Mouse (Mus musculus) CH12.LX (cell line): Measurements from ENCODE around the gene Astn2. TPM values are rescaled to one million over a fixed set of nuclear protein-coding genes. Genes with fewer than 3 reads are reported as not detected.

Experiments used
- DNase-seq: peaks from one replicate; pipeline ENCODE4 v3.0.0-alpha.2; 2013; ENCODE audit errors: extremely low read depth
- H3K27ac ChIP-seq: 2 replicates; pipeline ENCODE4 v1.5.1; 2012; ENCODE audit warnings: low read depth, mild to moderate bottlenecking, control low read depth, moderate library complexity; ENCODE audit not compliant: insufficient read depth
- H3K27me3 ChIP-seq: replicated peaks from 2 replicates; pipeline ENCODE3; 2012; ENCODE audit warnings: inconsistent platforms
- H3K36me3 ChIP-seq, 2 experiments: replicated peaks in 1 of 2; 2 replicates each; pipeline versions ENCODE3 to v1.6.1; 2012; ENCODE audit warnings: inconsistent platforms in 1 of 2, low read length in 1 of 2, mild to moderate bottlenecking in 1 of 2, mixed read lengths in 1 of 2, moderate library complexity in 1 of 2; ENCODE audit not compliant: control insufficient read depth in 1 of 2, insufficient read depth in 1 of 2
- H3K4me1 ChIP-seq, 2 experiments: 2 replicates each; pipeline ENCODE4 v1.6.1; 2012; ENCODE audit warnings: inconsistent platforms in 1 of 2, moderate library complexity in 1 of 2; ENCODE audit not compliant: insufficient read depth in 2 of 2, control insufficient read depth in 1 of 2
- H3K4me2 ChIP-seq: 2 replicates; pipeline ENCODE4 v1.6.1; 2012; ENCODE audit warnings: low read depth, mild to moderate bottlenecking, control low read depth; ENCODE audit not compliant: poor library complexity, insufficient read depth, severe bottlenecking
- H3K4me3 ChIP-seq, 3 experiments: fragments of 150-350 bp in 1 of 3; sonication (generic) in 1 of 3; replicated peaks in 1 of 3; 2 replicates each; pipeline versions ENCODE3 to v1.5.1; 2011 to 2012; ENCODE audit warnings: low read depth in 2 of 3, low read length in 2 of 3, mild to moderate bottlenecking in 2 of 3, moderate library complexity in 2 of 3, control low read depth in 1 of 3, improper control_type of control experiment in 1 of 3, inconsistent platforms in 1 of 3, mixed read lengths in 1 of 3; ENCODE audit not compliant: poor library complexity in 1 of 3
- H3K79me2 ChIP-seq: replicated peaks from 2 replicates; pipeline ENCODE4 v1.6.1; 2012; ENCODE audit warnings: mild to moderate bottlenecking, moderate library complexity; ENCODE audit not compliant: control insufficient read depth, poor library complexity, insufficient read depth, severe bottlenecking; ENCODE audit errors: extremely low read depth
- H3K9ac ChIP-seq: 2 replicates; pipeline ENCODE4 v1.6.1; 2012; ENCODE audit warnings: low read depth, mild to moderate bottlenecking, control low read depth, moderate library complexity; ENCODE audit not compliant: insufficient read depth
- H3K9me3 ChIP-seq: replicated peaks from 2 replicates; pipeline ENCODE3; 2012; ENCODE audit warnings: low read length, inconsistent platforms, mixed read lengths
- BHLHE40 ChIP-seq: IDR thresholded peaks from 2 replicates; pipeline ENCODE4 v1.6.1; 2011; ENCODE audit warnings: mild to moderate bottlenecking, low read depth, low read length, improper control_type of control experiment
- CHD2 ChIP-seq: IDR thresholded peaks from 2 replicates; pipeline ENCODE4 v1.6.1; 2011; ENCODE audit warnings: low read length, improper control_type of control experiment
- E2F4 ChIP-seq: IDR thresholded peaks from 2 replicates; pipeline ENCODE4 v1.6.1; 2011; ENCODE audit warnings: low read depth, low read length, improper control_type of control experiment; ENCODE audit not compliant: insufficient replicate concordance
- ELF1 ChIP-seq: IDR thresholded peaks from 2 replicates; pipeline ENCODE4 v1.6.1; 2014; ENCODE audit warnings: low read depth, mild to moderate bottlenecking, inconsistent platforms, low read length, improper control_type of control experiment
- EP300 ChIP-seq: IDR thresholded peaks from 2 replicates; pipeline ENCODE4 v1.6.1; 2011; ENCODE audit warnings: low read length, improper control_type of control experiment
- ETS1 ChIP-seq: conservative IDR thresholded peaks from 2 replicates; pipeline ENCODE4 v1.6.1; 2012; ENCODE audit warnings: low read depth, mild to moderate bottlenecking, inconsistent platforms, low read length, improper control_type of control experiment, moderate library complexity
- IRF4 ChIP-seq: IDR thresholded peaks from 2 replicates; pipeline ENCODE4 v1.6.1; 2014; ENCODE audit warnings: low read depth, mild to moderate bottlenecking, inconsistent platforms, low read length, improper control_type of control experiment
- JUN ChIP-seq: IDR thresholded peaks from 2 replicates; pipeline ENCODE4 v1.6.1; 2011; ENCODE audit warnings: low read depth, mild to moderate bottlenecking, low read length, improper control_type of control experiment, moderate library complexity; ENCODE audit not compliant: insufficient read depth
- KAT2A ChIP-seq: IDR thresholded peaks from 2 replicates; pipeline ENCODE4 v1.6.1; 2012; ENCODE audit warnings: low read length, improper control_type of control experiment, inconsistent platforms; ENCODE audit not compliant: insufficient replicate concordance
- MAFK ChIP-seq: IDR thresholded peaks from 2 replicates; pipeline ENCODE4 v1.6.1; 2011; ENCODE audit warnings: low read length, improper control_type of control experiment; ENCODE audit not compliant: insufficient replicate concordance
- MYC ChIP-seq: IDR thresholded peaks from 2 replicates; pipeline ENCODE4 v1.6.1; 2011; ENCODE audit warnings: low read depth, mild to moderate bottlenecking, improper control_type of control experiment, low read length
- NELFE ChIP-seq: IDR thresholded peaks from 2 replicates; pipeline ENCODE4 v1.6.1; 2011; ENCODE audit warnings: low read depth, low read length, improper control_type of control experiment
- PAX5 ChIP-seq: IDR thresholded peaks from 2 replicates; pipeline ENCODE4 v1.6.1; 2012; ENCODE audit warnings: low read length, inconsistent platforms, mixed read lengths
- POLR2A ChIP-seq: IDR thresholded peaks from 2 replicates; pipeline ENCODE4 v1.6.1; 2011; ENCODE audit warnings: low read depth, mild to moderate bottlenecking, improper control_type of control experiment, low read length
- RAD21 ChIP-seq: IDR thresholded peaks from 2 replicates; pipeline ENCODE4 v1.6.1; 2011; ENCODE audit warnings: low read depth, mild to moderate bottlenecking, low read length, improper control_type of control experiment, moderate library complexity
- RCOR1 ChIP-seq: conservative IDR thresholded peaks from 2 replicates; pipeline ENCODE4 v1.6.1; 2012; ENCODE audit warnings: low read depth, mild to moderate bottlenecking, inconsistent platforms, low read length, improper control_type of control experiment
- SIN3A ChIP-seq: IDR thresholded peaks from 2 replicates; pipeline ENCODE4 v1.6.1; 2012; ENCODE audit warnings: low read length, improper control_type of control experiment, inconsistent platforms
- SMC3 ChIP-seq: IDR thresholded peaks from 2 replicates; pipeline ENCODE4 v1.6.1; 2011; ENCODE audit warnings: low read depth, low read length, improper control_type of control experiment
- TBP ChIP-seq: conservative IDR thresholded peaks from 2 replicates; pipeline ENCODE4 v1.6.1; 2011; ENCODE audit warnings: low read depth, low read length, improper control_type of control experiment
- TCF12 ChIP-seq: IDR thresholded peaks from 2 replicates; pipeline ENCODE4 v1.6.1; 2014; ENCODE audit warnings: low read depth, mild to moderate bottlenecking, inconsistent platforms, low read length, improper control_type of control experiment
- USF1 ChIP-seq: IDR thresholded peaks from 2 replicates; pipeline ENCODE4 v1.6.1; 2014; ENCODE audit warnings: low read depth, mild to moderate bottlenecking, inconsistent platforms, low read length, improper control_type of control experiment
- USF2 ChIP-seq: conservative IDR thresholded peaks from 2 replicates; pipeline ENCODE4 v1.6.1; 2011; ENCODE audit warnings: low read depth, low read length, improper control_type of control experiment
- ZC3H11A ChIP-seq: IDR thresholded peaks from 2 replicates; pipeline ENCODE4 v1.6.1; 2012; ENCODE audit warnings: low read depth, mild to moderate bottlenecking, inconsistent platforms, low read length, improper control_type of control experiment
- ZKSCAN1 ChIP-seq: IDR thresholded peaks from 2 replicates; pipeline ENCODE4 v1.6.1; 2012; ENCODE audit warnings: low read depth, inconsistent platforms, low read length, improper control_type of control experiment, borderline replicate concordance
- dilution Hi-C: fragments of 300-500 bp; cut with MboI; formaldehyde crosslinking; loops from 2 replicates; pipeline ENCODE4 v1.14.3; 2020; ENCODE audit warnings: low sequenced_read_pairs; ENCODE audit not compliant: extremely low pct_unique_long_range_greater_than_20kb, extremely low pct_ligation_motif_present
- in situ Hi-C: fragments of 300-500 bp; cut with MboI; formaldehyde crosslinking; loops from 3 replicates; pipeline ENCODE4 v1.14.3; 2019; ENCODE audit warnings: low sequenced_read_pairs, low pct_ligation_motif_present, low pct_unique_long_range_greater_than_20kb, mixed read lengths
- polyA plus RNA-seq: library from polyadenylated mRNA; unstranded; fragments of >175 nt; gene quantifications from 2 replicates; pipeline ENCODE4 v1.2.1, GENCODE M21; 2012; ENCODE audit warnings: low read depth; ENCODE audit not compliant: insufficient read length
- total RNA-seq, 2 experiments: library from RNA; depleted of rRNA; stranded (reverse); fragments of 300-350 nt in 1 of 2; fragments of >200 nt in 1 of 2; gene quantifications; 2 replicates each; pipeline ENCODE4 v1.2.3; 2012 to 2014

Gene Astn2
- total and polyA plus RNA-seq, 3 experiments: not detected

GRCm38 (mm10) chr4:65717899-65718298, 686.5 kb downstream of the Astn2 start:
- H3K9ac ChIP-seq: no peak overlapping the region
- in situ Hi-C loops (no loop called here), dilution Hi-C loops (no loop called here)
- DNase-seq: no peak
- H3K27ac ChIP-seq: no peak overlapping the region
- no peak overlapping the region for H3K4me2 ChIP-seq
- no peaks in the 10 kb centered on the region for H3K27me3 ChIP-seq
- no peaks in the 10 kb centered on the region for H3K79me2 ChIP-seq
- H3K4me3 ChIP-seq: no peak overlapping the region
- TF ChIP-seq ZKSCAN1 (no peak), PAX5 (no peak), RAD21 (no peak), NELFE (no peak), ETS1 (no peak), IRF4 (no peak), CHD2 (no peak), RCOR1 (no peak), MYC (no peak), SIN3A (no peak), MAFK (no peak), USF1 (no peak), SMC3 (no peak), TCF12 (no peak), USF2 (no peak), ELF1 (no peak)
- no peaks in the 10 kb centered on the region for H3K36me3 ChIP-seq
- no peaks in the 10 kb centered on the region for H3K4me1 ChIP-seq
- H3K9me3 ChIP-seq: peaks cover 32% of the 10 kb centered on the region

DNA sequence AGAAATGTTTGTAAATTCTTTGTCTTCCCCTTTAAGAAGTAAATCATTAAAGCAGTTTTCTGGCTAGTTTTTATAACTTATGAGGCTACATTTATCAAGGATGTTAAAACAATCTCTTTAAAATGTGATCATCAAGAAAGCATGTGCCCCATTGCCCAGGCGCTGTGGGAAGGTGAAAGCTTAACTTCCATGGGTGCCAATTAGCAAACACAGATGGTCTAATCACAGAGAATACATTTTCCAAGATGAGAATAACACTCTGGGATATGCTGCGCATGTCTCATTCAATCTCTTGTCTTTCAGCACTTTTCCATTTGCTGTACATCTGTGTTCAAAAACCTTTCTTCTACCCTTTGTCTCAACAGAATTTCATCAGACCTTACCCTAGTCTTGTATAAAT, 688.3 kb downstream of the Astn2 start:
- Histone ChIP-seq H3K4me2 (no peak overlapping the region), H3K9ac (no peak overlapping the region), H3K27me3 (no peaks in the 10 kb centered on the region), H3K36me3 (no peaks in the 10 kb centered on the region), H3K4me1 (no peaks in the 10 kb centered on the region), H3K27ac (no peak overlapping the region), H3K4me3 (no peak overlapping the region), H3K79me2 (no peaks in the 10 kb centered on the region), H3K9me3 (peaks cover 30% of the 10 kb centered on the region)
- dilution Hi-C loops (no loop called here), in situ Hi-C loops (no loop called here)
- TF ChIP-seq KAT2A (no peak), ZC3H11A (no peak), EP300 (no peak), SIN3A (no peak), USF2 (no peak), POLR2A (no peak), SMC3 (no peak), BHLHE40 (no peak), ELF1 (no peak), E2F4 (no peak), NELFE (no peak), TBP (no peak), JUN (no peak), RCOR1 (no peak)
- DNase-seq: no peak
